Mouse (Mus musculus) olfactory bulb, adult 2 months (tissue): ENCODE data around the gene Atl1. TPM values are rescaled to one million over a fixed set of nuclear protein-coding genes. Genes with fewer than 3 reads are reported as not detected.

Source experiments
- H3K27ac ChIP-seq: fragments of 200-500 bp; 2 replicates; pipeline ENCODE4 v1.5.1; 2012; ENCODE audit warnings: low read depth, low read length; ENCODE audit not compliant: insufficient read depth
- H3K4me1 ChIP-seq: fragments of 200-500 bp; 2 replicates; pipeline ENCODE4 v1.6.1; 2012; ENCODE audit warnings: low read length; ENCODE audit not compliant: control insufficient read depth, insufficient read depth
- H3K4me3 ChIP-seq: fragments of 200-500 bp; 2 replicates; pipeline ENCODE4 v1.5.1; 2012; ENCODE audit warnings: mild to moderate bottlenecking, low read depth, low read length, moderate library complexity; ENCODE audit not compliant: insufficient read depth
- CTCF ChIP-seq: fragments of 200-500 bp; IDR thresholded peaks from 2 replicates; pipeline ENCODE4 v1.5.1; 2012; ENCODE audit warnings: low read depth, mild to moderate bottlenecking, low read length, moderate library complexity; ENCODE audit not compliant: insufficient read depth
- POLR2A ChIP-seq: fragments of 200-500 bp; IDR thresholded peaks from 2 replicates; pipeline ENCODE4 v1.6.1; 2012; ENCODE audit warnings: mild to moderate bottlenecking, low read depth, low read length, moderate library complexity; ENCODE audit not compliant: insufficient read depth
- WGBS: fragments of 180-500 bp; shearing (Covaris S2); methylation state at CpG from one replicate; pipeline ENCODE4 v1.1.7; 2018; 5-methylcytosine and 5-hydroxymethylcytosine counted together
- polyA plus RNA-seq: library from polyadenylated mRNA; stranded (reverse); fragments of >200 nt; gene quantifications from 2 replicates; pipeline ENCODE4 v1.2.4, GENCODE M21; 2012; ENCODE audit warnings: low replicate concordance; ENCODE audit not compliant: missing spikeins, insufficient read depth, insufficient read length

The Atl1 gene
- polyA plus RNA-seq, 1 experiment = not detected

GRCm38 (mm10) chr12:69986241-69986762, 93.9 kb downstream of the Atl1 start:
- under 1% methylated on average over 36 of the region's 36 CpGs for WGBS
- 0 out of 2 replicates have a peak overlapping the region, but pooled peaks have one; percentile 1 for H3K27ac ChIP-seq

GRCm38 (mm10) chr12:69986786-69987497, 94.5 kb downstream of the Atl1 start, which contains the start of gene Sav1:
Gene Sav1, minus strand, starts transcription at chr12:69987002.
- under 1% methylated on average over 102 of the region's 102 CpGs for WGBS

More at GRCm38 (mm10) chr12:69986241-69986762, 93.9 kb downstream of the Atl1 start:
- no peak for TF ChIP-seq CTCF
- TF ChIP-seq POLR2A = no peak
- Histone ChIP-seq H3K4me3 (peak overlapping the region; percentile 91), H3K4me1 (peaks cover 4% of the 10 kb centered on the region; the same call in 1 of the 2 replicates)

GRCm38 (mm10) chr12:69995382-69995781, 103.0 kb downstream of the Atl1 start:
- Histone ChIP-seq H3K4me3 (no peak overlapping the region), H3K27ac (no peak overlapping the region), H3K4me1 (no peaks in the 10 kb centered on the region)
- 65% methylated on average over 3 of the region's 3 CpGs for WGBS
- TF ChIP-seq POLR2A = no peak
- TF ChIP-seq CTCF = no peak

More at GRCm38 (mm10) chr12:69986786-69987497, 94.5 kb downstream of the Atl1 start, which contains the start of gene Sav1:
- TF ChIP-seq POLR2A (peak; percentile 92), CTCF (no peak)
- Histone ChIP-seq H3K4me3 (peak within 1 kb of the TSS; percentile 91), H3K27ac (peak within 1 kb of the TSS; percentile 77; the same call in 1 of the 2 replicates), H3K4me1 (peaks cover 4% of the 10 kb centered on the region; the same call in 1 of the 2 replicates)

GRCm38 (mm10) chr12:69998186-69998983, 106.0 kb downstream of the Atl1 start:
- WGBS = 85% methylated on average over 13 of the region's 13 CpGs
- TF ChIP-seq POLR2A (no peak), CTCF (no peak)
- Histone ChIP-seq H3K27ac (no peak overlapping the region), H3K4me3 (no peak overlapping the region), H3K4me1 (no peaks in the 10 kb centered on the region)

GRCm38 (mm10) chr12:70005103-70005502, 112.7 kb downstream of the Atl1 start:
- no peak overlapping the region for H3K4me3 ChIP-seq
- no peaks in the 10 kb centered on the region for H3K4me1 ChIP-seq
- WGBS = 86% methylated on average over 4 of the region's 4 CpGs
- TF ChIP-seq CTCF (no peak), POLR2A (no peak)
- H3K27ac ChIP-seq = no peak overlapping the region

GRCm38 (mm10) chr12:70010356-70010755, 117.9 kb downstream of the Atl1 start:
- Histone ChIP-seq H3K27ac (no peak overlapping the region), H3K4me1 (no peaks in the 10 kb centered on the region), H3K4me3 (no peak overlapping the region)
- 92% methylated on average over 4 of the region's 4 CpGs for WGBS
- TF ChIP-seq POLR2A = no peak
- no peak for TF ChIP-seq CTCF

GRCm38 (mm10) chr12:70011681-70012080, 119.3 kb downstream of the Atl1 start:
- Histone ChIP-seq H3K4me1 (no peaks in the 10 kb centered on the region), H3K4me3 (no peak overlapping the region), H3K27ac (no peak overlapping the region)
- WGBS = 37% methylated on average over 5 of the region's 5 CpGs
- no peak for TF ChIP-seq POLR2A
- TF ChIP-seq CTCF = no peak

GRCm38 (mm10) chr12:70015936-70016335, 123.5 kb downstream of the Atl1 start:
- no peak overlapping the region for H3K4me3 ChIP-seq
- no peaks in the 10 kb centered on the region for H3K4me1 ChIP-seq
- 71% methylated on average over 4 of the region's 4 CpGs for WGBS
- no peak overlapping the region for H3K27ac ChIP-seq
- TF ChIP-seq POLR2A (no peak), CTCF (no peak)

Other genes starting within 250 kb of the Atl1 start
- not detected in 2 replicates for gene Sos2, start 210.8 kb upstream of the Atl1 start, polyA plus RNA-seq
- not detected in 2 replicates for gene L2hgdh, start 167.7 kb upstream of the Atl1 start, polyA plus RNA-seq
- gene Atp5s, start 167.7 kb upstream of the Atl1 start, polyA plus RNA-seq = not detected in 2 replicates
- gene Cdkl1, start 101.3 kb upstream of the Atl1 start, polyA plus RNA-seq = not detected in 2 replicates
- not detected in 2 replicates for gene Map4k5, start 586 bp downstream of the Atl1 start, polyA plus RNA-seq
- not detected in 2 replicates for gene Sav1, start 94.4 kb downstream of the Atl1 start, polyA plus RNA-seq
- 62.8 TPM in 1 of 2 replicates, not detected in the other for gene Nin, start 221.1 kb downstream of the Atl1 start, polyA plus RNA-seq